Mouse (Mus musculus): Measurements from ENCODE around the gene Olfr1124. TPM values are rescaled to one million over a fixed set of nuclear protein-coding genes. Genes with fewer than 3 reads are reported as not detected.

Gene Olfr1124
- polyA plus RNA-seq (2015; fragmentation: Illumina TruSeq; extraction: RNeasy Lipid Tissue Mini Kit (QIAGEN cat#74804); ENCODE audit: low read depth, low replicate concordance) = not detected

GRCm38 (mm10) chr2:87429975-87430374 is at the start of gene Olfr1124:
Gene Olfr1124, plus strand, starts transcription at chr2:87430275.

GRCm38 (mm10) chr2:87385549-87385948 is 44.5 kb upstream of the Olfr1124 start, which contains the start of gene Olfr1122:
Gene Olfr1122, plus strand, starts transcription at chr2:87385849.

GRCm38 (mm10) chr2:87416335-87416734 is 13.7 kb upstream of the Olfr1124 start, which contains the start of gene Olfr1123:
Gene Olfr1123, plus strand, starts transcription at chr2:87416635.

GRCm38 (mm10) chr2:87453662-87454061 is 23.6 kb downstream of the Olfr1124 start, which contains the start of gene Olfr1126:
Gene Olfr1126, plus strand, starts transcription at chr2:87453962.

Other genes with a start within 250 kb of the Olfr1124 start
- gene Olfr1112, start 242.5 kb upstream of the Olfr1124 start, polyA plus RNA-seq (2015; fragmentation: Illumina TruSeq; extraction: RNeasy Lipid Tissue Mini Kit (QIAGEN cat#74804); ENCODE audit: low read depth, low replicate concordance) = not detected
- not detected for gene Olfr1113, start 221.3 kb upstream of the Olfr1124 start, polyA plus RNA-seq (2015; fragmentation: Illumina TruSeq; extraction: RNeasy Lipid Tissue Mini Kit (QIAGEN cat#74804); ENCODE audit: low read depth, low replicate concordance)
- gene Olfr1115, start 182.3 kb upstream of the Olfr1124 start, polyA plus RNA-seq (2015; fragmentation: Illumina TruSeq; extraction: RNeasy Lipid Tissue Mini Kit (QIAGEN cat#74804); ENCODE audit: low read depth, low replicate concordance) = not detected
- gene Olfr1116, start 162.7 kb upstream of the Olfr1124 start, polyA plus RNA-seq (2015; fragmentation: Illumina TruSeq; extraction: RNeasy Lipid Tissue Mini Kit (QIAGEN cat#74804); ENCODE audit: low read depth, low replicate concordance) = not detected
- not detected for gene Olfr1118, start 122.7 kb upstream of the Olfr1124 start, polyA plus RNA-seq (2015; fragmentation: Illumina TruSeq; extraction: RNeasy Lipid Tissue Mini Kit (QIAGEN cat#74804); ENCODE audit: low read depth, low replicate concordance)
- not detected for gene Olfr1120, start 75.5 kb upstream of the Olfr1124 start, polyA plus RNA-seq (2015; fragmentation: Illumina TruSeq; extraction: RNeasy Lipid Tissue Mini Kit (QIAGEN cat#74804); ENCODE audit: low read depth, low replicate concordance)
- not detected for gene Olfr1121, start 60.4 kb upstream of the Olfr1124 start, polyA plus RNA-seq (2015; fragmentation: Illumina TruSeq; extraction: RNeasy Lipid Tissue Mini Kit (QIAGEN cat#74804); ENCODE audit: low read depth, low replicate concordance)
- not detected for gene Olfr1122, start 44.4 kb upstream of the Olfr1124 start, polyA plus RNA-seq (2015; fragmentation: Illumina TruSeq; extraction: RNeasy Lipid Tissue Mini Kit (QIAGEN cat#74804); ENCODE audit: low read depth, low replicate concordance)
- gene Olfr1123, start 13.6 kb upstream of the Olfr1124 start, polyA plus RNA-seq (2015; fragmentation: Illumina TruSeq; extraction: RNeasy Lipid Tissue Mini Kit (QIAGEN cat#74804); ENCODE audit: low read depth, low replicate concordance) = not detected
- not detected for gene Olfr1126, start 23.7 kb downstream of the Olfr1124 start, polyA plus RNA-seq (2015; fragmentation: Illumina TruSeq; extraction: RNeasy Lipid Tissue Mini Kit (QIAGEN cat#74804); ENCODE audit: low read depth, low replicate concordance)
- gene Pramel7, start 66.8 kb downstream of the Olfr1124 start, polyA plus RNA-seq (2015; fragmentation: Illumina TruSeq; extraction: RNeasy Lipid Tissue Mini Kit (QIAGEN cat#74804); ENCODE audit: low read depth, low replicate concordance) = not detected
- gene Pramel6, start 76.3 kb downstream of the Olfr1124 start, polyA plus RNA-seq (2015; fragmentation: Illumina TruSeq; extraction: RNeasy Lipid Tissue Mini Kit (QIAGEN cat#74804); ENCODE audit: low read depth, low replicate concordance) = not detected
- not detected for gene Olfr153, start 101.5 kb downstream of the Olfr1124 start, polyA plus RNA-seq (2015; fragmentation: Illumina TruSeq; extraction: RNeasy Lipid Tissue Mini Kit (QIAGEN cat#74804); ENCODE audit: low read depth, low replicate concordance)
- gene Olfr1128, start 115.3 kb downstream of the Olfr1124 start, polyA plus RNA-seq (2015; fragmentation: Illumina TruSeq; extraction: RNeasy Lipid Tissue Mini Kit (QIAGEN cat#74804); ENCODE audit: low read depth, low replicate concordance) = not detected
- not detected for gene Olfr1129, start 143.6 kb downstream of the Olfr1124 start, polyA plus RNA-seq (2015; fragmentation: Illumina TruSeq; extraction: RNeasy Lipid Tissue Mini Kit (QIAGEN cat#74804); ENCODE audit: low read depth, low replicate concordance)
- gene Olfr1130, start 175.9 kb downstream of the Olfr1124 start, polyA plus RNA-seq (2015; fragmentation: Illumina TruSeq; extraction: RNeasy Lipid Tissue Mini Kit (QIAGEN cat#74804); ENCODE audit: low read depth, low replicate concordance) = not detected
- not detected for gene Olfr1131, start 196.8 kb downstream of the Olfr1124 start, polyA plus RNA-seq (2015; fragmentation: Illumina TruSeq; extraction: RNeasy Lipid Tissue Mini Kit (QIAGEN cat#74804); ENCODE audit: low read depth, low replicate concordance)
- not detected for gene Olfr1132, start 207.3 kb downstream of the Olfr1124 start, polyA plus RNA-seq (2015; fragmentation: Illumina TruSeq; extraction: RNeasy Lipid Tissue Mini Kit (QIAGEN cat#74804); ENCODE audit: low read depth, low replicate concordance)
- gene Olfr1133, start 217.1 kb downstream of the Olfr1124 start, polyA plus RNA-seq (2015; fragmentation: Illumina TruSeq; extraction: RNeasy Lipid Tissue Mini Kit (QIAGEN cat#74804); ENCODE audit: low read depth, low replicate concordance) = not detected
- gene Olfr1134, start 228.2 kb downstream of the Olfr1124 start, polyA plus RNA-seq (2015; fragmentation: Illumina TruSeq; extraction: RNeasy Lipid Tissue Mini Kit (QIAGEN cat#74804); ENCODE audit: low read depth, low replicate concordance) = not detected
- gene Olfr1135, start 243.4 kb downstream of the Olfr1124 start, polyA plus RNA-seq (2015; fragmentation: Illumina TruSeq; extraction: RNeasy Lipid Tissue Mini Kit (QIAGEN cat#74804); ENCODE audit: low read depth, low replicate concordance) = not detected